21 mouse cellular contexts compared by ENCODE assay signal in genomic region chr9:79816013-79816412, GRCm38 (mm10). TPM values are rescaled to one million over a fixed set of nuclear protein-coding genes. Genes with fewer than 3 reads are reported as not detected.
DNase-seq lines count a peak whose midpoint lies in the region; ATAC-seq and TF ChIP-seq lines count a peak whose summit lies in the region.
"Had no signal": no experiment of that assay in that cellular context is flagged by ENCODE, and none has a peak within 500 bp of the region (broad histone marks: within the 10 kb centered on the region; RNA-seq: fewer than 3 reads in every experiment).

No protein-coding gene starts in this region.

- no peak overlapping the region for H3K4me3 ChIP-seq in liver, embryonic 12.5 days
- H3K4me3 ChIP-seq in liver, embryonic 16.5 days (ENCODE audit: low read depth, low read length): no peak overlapping the region
- no peak overlapping the region for H3K4me3 ChIP-seq in small intestine, adult 2 months (ENCODE audit: low read depth, low read length)
- H3K4me3 ChIP-seq in hindbrain, embryonic 10.5 days: no peak overlapping the region
- H3K4me3 ChIP-seq: embryonic facial prominence, embryonic 15.5 days; heart, embryonic 12.5 days; limb, embryonic 12.5 days; neural tube, embryonic 13.5 days had no signal

- H3K4me2 ChIP-seq in liver, embryonic 12.5 days: peak overlapping the region; percentile 16; the same call in 1 of the 2 replicates
- 0 out of 2 replicates have a peak overlapping the region, but pooled peaks have one; percentile 17 for H3K4me2 ChIP-seq in liver, embryonic 16.5 days (ENCODE audit: low read depth, low read length)
- H3K4me2 ChIP-seq: embryonic facial prominence, embryonic 15.5 days; heart, embryonic 12.5 days; hindbrain, embryonic 14.5 days; limb, embryonic 12.5 days; neural tube, embryonic 13.5 days had no signal

- TF ChIP-seq CTCF in small intestine, adult 2 months (IDR thresholded peaks at IDR 0.05; ENCODE audit: extremely low read depth, insufficient read length, insufficient replicate concordance, low read depth, low read length): no peak

- H3K9ac ChIP-seq in liver, embryonic 12.5 days: no peak overlapping the region
- no peak overlapping the region for H3K9ac ChIP-seq in liver, embryonic 16.5 days (ENCODE audit: low read depth, low read length)
- H3K9ac ChIP-seq: embryonic facial prominence, embryonic 15.5 days; heart, embryonic 12.5 days; hindbrain, embryonic 14.5 days; limb, embryonic 12.5 days; neural tube, embryonic 13.5 days had no signal

- H3K27ac ChIP-seq in liver, embryonic 12.5 days: no peak overlapping the region
- H3K27ac ChIP-seq in liver, embryonic 16.5 days (ENCODE audit: low read length): peak overlapping the region; percentile 48; the same call in 1 of the 2 replicates
- H3K27ac ChIP-seq in small intestine, adult 2 months (ENCODE audit: insufficient read depth, low read depth, low read length): peak overlapping the region; percentile 11
- H3K27ac ChIP-seq in hindbrain, embryonic 10.5 days: no peak overlapping the region
- H3K27ac ChIP-seq: embryonic facial prominence, embryonic 15.5 days; hindbrain, embryonic 14.5 days; kidney, postnatal 0 days; limb, embryonic 12.5 days; neural tube, embryonic 13.5 days; stomach, postnatal 0 days had no signal

- 44% methylated on average over 11 of the region's 11 CpGs for WGBS in liver, embryonic 12.5 days (ENCODE audit: insufficient replicate concordance)
- 32% methylated on average over 11 of the region's 11 CpGs for WGBS in liver, embryonic 16.5 days (ENCODE audit: insufficient replicate concordance)
- WGBS in small intestine, adult 2 months: 81% methylated on average over 11 of the region's 11 CpGs
- 94% methylated on average over 11 of the region's 11 CpGs for WGBS in hindbrain, embryonic 10.5 days

- ATAC-seq in liver, embryonic 12.5 days: 0 out of 2 replicates have a peak, but pooled peaks have one; percentile 27
- peak; percentile 51; the same call in 1 of the 2 replicates for ATAC-seq in liver, embryonic 16.5 days (ENCODE audit: low read depth)
- ATAC-seq: intestine, postnatal 0 days had no signal

- TF ChIP-seq POLR2A in small intestine, adult 2 months (IDR thresholded peaks at IDR 0.05; ENCODE audit: low read depth, low read length): no peak

- H3K36me3 ChIP-seq in liver, embryonic 12.5 days: no peaks in the 10 kb centered on the region
- H3K36me3 ChIP-seq in liver, embryonic 16.5 days (ENCODE audit: control insufficient read depth, insufficient read depth): no peaks in the 10 kb centered on the region
- no peaks in the 10 kb centered on the region for H3K36me3 ChIP-seq in small intestine, adult 2 months (ENCODE audit: control insufficient read depth, insufficient read depth, low read length)
- H3K36me3 ChIP-seq in hindbrain, embryonic 10.5 days: peaks cover 46% of the 10 kb centered on the region
- H3K36me3 ChIP-seq: embryonic facial prominence, embryonic 15.5 days; limb, embryonic 12.5 days had no signal

- no peaks in the 10 kb centered on the region for H3K9me3 ChIP-seq in liver, embryonic 12.5 days (replicated peaks)
- no peaks in the 10 kb centered on the region for H3K9me3 ChIP-seq in liver, embryonic 16.5 days (replicated peaks; ENCODE audit: control insufficient read depth, low read length)
- peaks cover 19% of the 10 kb centered on the region for H3K9me3 ChIP-seq in hindbrain, embryonic 10.5 days
- H3K9me3 ChIP-seq: heart, embryonic 12.5 days; neural tube, embryonic 13.5 days had no signal

- H3K4me1 ChIP-seq in liver, embryonic 12.5 days: no peaks in the 10 kb centered on the region
- H3K4me1 ChIP-seq in liver, embryonic 16.5 days (ENCODE audit: control insufficient read depth, low read depth, low read length): no peaks in the 10 kb centered on the region
- no peaks in the 10 kb centered on the region for H3K4me1 ChIP-seq in small intestine, adult 2 months (ENCODE audit: control insufficient read depth, insufficient read depth, insufficient read length, low read length)
- no peaks in the 10 kb centered on the region for H3K4me1 ChIP-seq in hindbrain, embryonic 10.5 days (replicated peaks)
- H3K4me1 ChIP-seq: embryonic facial prominence, embryonic 15.5 days; neural tube, embryonic 13.5 days had no signal

- H3K27me3 ChIP-seq in liver, embryonic 12.5 days (replicated peaks): no peaks in the 10 kb centered on the region
- H3K27me3 ChIP-seq in liver, embryonic 16.5 days (ENCODE audit: control insufficient read depth, insufficient read depth, low read depth, low read length): no peaks in the 10 kb centered on the region
- no peaks in the 10 kb centered on the region for H3K27me3 ChIP-seq in small intestine, adult 2 months (ENCODE audit: control insufficient read depth, insufficient read depth, low read length)
- H3K27me3 ChIP-seq in hindbrain, embryonic 10.5 days (ENCODE audit: insufficient read depth, poor library complexity, severe bottlenecking): no peaks in the 10 kb centered on the region
- H3K27me3 ChIP-seq: embryonic facial prominence, embryonic 15.5 days; heart, embryonic 12.5 days; limb, embryonic 12.5 days; neural tube, embryonic 13.5 days had no signal

- DNase-seq in liver: no peak
- DNase-seq in thymus, postnatal 4 days: peak; percentile 23
- DNase-seq in thymus, postnatal 36 days: no peak
- DNase-seq in adrenal gland, postnatal 4 days (ENCODE audit: low spot score in 2 of 2): no peak
- DNase-seq in hindbrain, embryonic 10.5 days (ENCODE audit: low spot score): no peak
- DNase-seq: adrenal gland, adult 2 months; cerebellum, postnatal 10 days; heart, postnatal 14 days; lung, adult 18-20 months; spleen, adult 18-20 months had no signal

RNA-seq across cellular contexts. Expression of gene Tmem30a, which starts 22.7 kb away (rescaled TPM):
- 38.9 and 41.9 TPM in 2 replicates for polyA plus RNA-seq in liver, embryonic 12.5 days (2016; fragmentation: Nextera tagmentation; extraction: Ambion mirVana)
- 33.0 TPM in 2 replicates for polyA plus RNA-seq in liver, embryonic 16.5 days (2015; fragmentation: Nextera tagmentation; extraction: Ambion mirVana)
- 44.6 and 45.2 TPM in 2 replicates for polyA plus RNA-seq in small intestine, adult 2 months (2012; rRNA removed)
- total RNA-seq in adrenal gland, postnatal 4 days (2021): 10 to 100 TPM; 90.8 to 92.4 TPM
- 60.7 and 61.2 TPM in 2 replicates for polyA plus RNA-seq in hindbrain, embryonic 10.5 days (2016; fragmentation: Nextera tagmentation; extraction: Ambion mirVana)

RNA-seq across cellular contexts. Expression of gene Cox7a2, which starts 56.3 kb away (rescaled TPM):
- 538 and 572 TPM in 2 replicates for polyA plus RNA-seq in liver, embryonic 12.5 days (2016; fragmentation: Nextera tagmentation; extraction: Ambion mirVana)
- 435 and 470 TPM in 2 replicates for polyA plus RNA-seq in liver, embryonic 16.5 days (2015; fragmentation: Nextera tagmentation; extraction: Ambion mirVana)
- polyA plus RNA-seq in small intestine, adult 2 months (2012; rRNA removed): 125 and 349 TPM in 2 replicates
- total RNA-seq in adrenal gland, postnatal 4 days (2021): 100 to 1,000 TPM; 297 to 335 TPM
- polyA plus RNA-seq in hindbrain, embryonic 10.5 days (2016; fragmentation: Nextera tagmentation; extraction: Ambion mirVana): 667 and 753 TPM in 2 replicates

Comparison
In these comparisons a context has a peak if more than half of its experiments do, and no peak if none do; other contexts are left out.
1. H3K27ac ChIP-seq: peak in liver, embryonic 16.5 days (single experiment) and small intestine, adult 2 months (single experiment); none in liver, embryonic 12.5 days (single experiment) and hindbrain, embryonic 10.5 days (single experiment).